Mouse (Mus musculus): Measurements from ENCODE around the gene Ostf1.
"Not testable (repeated sequence)": the region's sequence is repeated elsewhere in the genome, so short reads cannot be mapped to it uniquely, and the experiment has no call there.

The Ostf1 gene

DNA sequence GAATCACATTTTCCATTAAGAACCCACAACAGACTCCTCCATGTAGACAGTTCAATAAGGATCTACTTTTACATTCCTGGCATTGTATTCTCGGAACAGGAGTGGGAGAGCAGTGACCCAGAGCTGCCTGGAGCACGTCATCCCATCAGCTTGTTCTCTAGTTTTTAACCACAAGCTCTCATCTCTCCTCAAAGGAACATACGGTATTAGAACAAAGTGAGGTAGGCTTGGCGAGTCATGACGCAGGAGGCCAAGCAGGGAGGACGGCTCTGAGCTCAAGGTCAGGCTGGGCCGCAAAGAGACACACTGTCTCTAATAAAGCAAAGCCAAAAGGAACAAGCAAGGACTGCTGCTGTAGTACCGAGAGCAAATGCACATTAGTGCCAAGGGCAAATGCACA lies 32.6 kb downstream of the Ostf1 start:
- in situ Hi-C loops (cut with MboI) = no loop called here

DNA sequence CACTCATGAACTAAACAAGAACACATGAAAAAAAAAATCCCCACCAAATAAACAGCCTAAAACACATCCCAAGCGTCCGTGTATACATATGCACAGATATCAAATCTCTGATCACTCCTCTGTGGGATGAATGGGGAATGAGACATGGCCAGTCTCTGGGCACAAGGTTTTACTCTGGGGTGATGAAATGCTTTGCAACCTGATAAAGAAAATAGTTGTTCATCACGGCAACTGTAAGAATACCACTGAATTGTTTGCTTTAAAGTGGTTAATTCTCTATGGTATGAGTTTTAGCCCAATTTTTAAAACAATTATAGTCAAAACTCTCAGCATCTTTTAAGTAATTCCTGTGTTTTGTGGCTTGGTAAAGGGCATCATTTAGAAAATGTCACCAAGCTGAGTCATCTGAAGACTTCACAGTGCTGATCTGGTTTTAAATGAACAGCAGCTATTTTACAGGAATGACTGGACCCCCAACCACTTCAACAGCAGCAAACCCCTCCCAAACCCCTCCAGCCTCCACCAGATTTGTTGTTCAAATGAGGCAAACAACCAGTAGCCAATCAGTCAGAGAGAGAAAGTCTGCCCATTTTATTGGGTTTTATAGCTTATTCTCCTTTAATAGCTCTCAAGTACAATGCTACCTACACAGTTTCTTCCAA lies 33.2 kb downstream of the Ostf1 start:
- in situ Hi-C loops (cut with MboI) = no loop called here

DNA sequence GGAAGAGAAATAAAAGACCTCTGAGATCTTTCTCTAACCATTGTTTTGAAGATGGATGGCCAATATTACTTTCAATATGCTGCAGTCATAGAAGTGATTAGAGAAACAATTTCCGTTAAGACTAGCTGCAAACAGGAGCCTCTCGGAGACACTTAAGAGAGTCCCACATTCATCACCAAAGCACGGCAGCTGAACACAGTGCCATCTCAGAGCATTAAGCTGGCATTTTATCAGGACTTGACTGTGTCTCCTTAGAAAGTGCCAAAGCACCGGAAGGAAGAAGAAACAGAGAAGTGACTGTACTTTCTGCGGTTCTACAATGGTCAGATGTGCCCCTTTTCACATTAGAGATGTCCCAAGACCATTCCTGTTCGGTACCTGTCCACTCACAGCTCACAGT lies 33.9 kb downstream of the Ostf1 start:
- in situ Hi-C loops (cut with MboI) = no loop called here

DNA sequence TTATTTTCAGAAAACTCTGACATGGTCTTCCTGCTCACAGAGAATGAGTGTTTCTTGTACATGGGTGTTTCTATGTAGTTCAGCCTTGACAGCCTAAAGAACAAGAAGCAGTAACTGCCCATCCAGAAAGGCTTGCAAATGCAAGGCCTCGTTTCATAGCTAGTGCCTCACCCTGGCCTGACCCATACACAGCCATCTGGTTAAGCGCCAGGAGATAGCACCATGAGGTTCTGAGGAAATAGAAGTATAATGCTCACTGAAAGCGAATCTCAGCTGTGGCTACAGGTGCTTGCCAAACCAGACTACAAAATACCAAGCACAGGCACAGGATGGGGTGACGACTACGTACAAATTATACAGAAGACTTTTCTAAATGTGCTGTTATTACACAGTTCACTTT lies 34.7 kb downstream of the Ostf1 start:
- in situ Hi-C loops (cut with MboI) = no loop called here

DNA sequence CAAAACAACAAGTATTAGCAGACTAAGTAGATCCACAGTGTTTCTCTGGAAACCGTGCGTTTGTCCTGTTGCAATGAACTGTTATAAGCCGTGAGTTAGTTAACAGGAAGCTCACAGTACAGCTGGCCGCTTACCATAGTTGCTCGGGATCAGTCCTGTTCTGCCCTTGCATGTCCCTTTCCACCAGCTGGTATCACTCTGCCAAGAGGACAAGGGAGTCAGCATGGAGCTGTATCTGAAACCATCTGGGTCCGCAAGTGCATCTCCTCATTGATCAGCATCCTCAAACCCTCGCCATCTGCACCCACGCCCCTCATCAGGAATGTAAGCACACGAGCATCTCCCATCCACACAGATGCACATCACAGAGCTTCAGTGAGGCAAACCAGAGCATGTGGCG lies 37.9 kb downstream of the Ostf1 start:
- in situ Hi-C loops (cut with MboI) = no loop called here

DNA sequence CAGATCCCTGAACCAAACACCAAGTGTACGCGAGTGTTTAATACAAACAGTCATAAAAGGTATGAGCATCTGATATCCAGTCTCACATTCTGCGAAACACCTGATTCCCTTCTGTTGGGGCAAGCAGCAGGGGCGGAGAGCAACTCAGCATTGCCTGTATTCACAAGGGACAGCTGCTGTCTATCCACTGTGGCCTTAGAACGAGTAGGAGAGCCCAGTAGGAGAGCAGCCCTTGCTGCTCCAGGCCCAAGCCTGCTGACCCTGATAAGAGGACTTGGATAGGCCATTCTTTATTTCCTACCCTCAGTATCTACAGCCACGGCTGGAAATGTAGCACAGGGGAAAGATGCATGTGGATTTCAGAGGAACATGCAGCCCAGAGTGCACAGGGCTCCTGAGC lies 38.7 kb downstream of the Ostf1 start:
- in situ Hi-C loops (cut with MboI) = no loop called here

DNA sequence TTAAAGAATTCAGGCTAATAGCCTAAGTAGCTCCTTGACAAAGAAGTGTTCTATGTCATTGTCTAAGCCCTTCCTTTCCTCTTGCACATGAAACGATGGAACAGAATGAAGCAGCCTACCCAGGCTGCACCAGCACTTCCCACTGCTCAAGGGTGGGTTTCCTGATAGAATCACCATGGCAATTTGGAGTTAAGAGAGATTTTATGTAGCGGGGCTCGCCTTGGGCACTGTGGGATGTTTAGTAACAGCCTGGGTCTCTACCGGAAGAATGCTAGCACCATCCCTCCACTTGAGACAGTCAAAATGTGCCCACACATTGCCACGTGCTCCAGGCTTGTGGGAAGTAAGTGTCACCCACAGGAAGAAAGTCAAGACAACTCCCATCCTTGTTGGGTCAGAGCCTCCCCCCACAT lies 40.7 kb downstream of the Ostf1 start:
- in situ Hi-C loops (cut with MboI) = no loop called here

DNA sequence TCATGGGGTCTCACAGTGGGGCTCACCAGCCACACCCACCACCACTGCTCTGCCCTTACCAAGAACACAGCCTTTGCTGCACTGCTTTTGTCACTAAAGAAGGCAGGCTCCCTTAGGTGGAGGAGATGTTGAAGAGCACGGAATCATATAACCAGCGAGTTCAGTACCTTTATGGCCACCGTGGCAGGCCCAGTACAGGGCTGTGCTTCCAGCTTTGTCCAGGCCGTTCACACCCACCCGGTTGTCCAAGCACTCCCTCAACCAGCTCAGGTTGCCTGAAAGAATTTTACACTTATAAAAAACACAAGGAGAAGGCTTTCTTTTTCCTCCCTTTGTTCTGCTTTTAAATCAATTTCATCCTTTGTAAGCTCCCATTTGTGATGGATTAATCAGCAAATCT lies 41.4 kb downstream of the Ostf1 start:
- in situ Hi-C loops (cut with MboI) = no loop called here

DNA sequence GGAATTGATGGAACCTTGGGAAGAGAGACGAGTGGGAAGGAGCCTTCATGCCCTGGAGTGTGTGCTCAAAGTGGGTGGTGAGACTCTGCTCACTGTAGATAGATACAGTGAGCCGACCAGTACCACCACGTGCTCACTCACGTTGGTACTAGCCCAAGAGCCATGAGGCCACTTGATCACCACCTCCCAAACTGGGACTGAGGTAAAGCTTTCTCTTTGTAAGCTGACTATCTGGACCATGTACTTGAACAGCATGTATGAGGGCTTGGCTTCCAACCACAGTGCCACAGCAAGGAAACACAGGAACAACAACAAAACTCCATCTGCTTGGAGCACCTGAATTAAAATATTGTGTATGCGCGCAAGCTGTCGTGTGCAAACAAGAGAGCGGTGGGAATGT lies 42.3 kb downstream of the Ostf1 start:
- in situ Hi-C loops (cut with MboI) = no loop called here

DNA sequence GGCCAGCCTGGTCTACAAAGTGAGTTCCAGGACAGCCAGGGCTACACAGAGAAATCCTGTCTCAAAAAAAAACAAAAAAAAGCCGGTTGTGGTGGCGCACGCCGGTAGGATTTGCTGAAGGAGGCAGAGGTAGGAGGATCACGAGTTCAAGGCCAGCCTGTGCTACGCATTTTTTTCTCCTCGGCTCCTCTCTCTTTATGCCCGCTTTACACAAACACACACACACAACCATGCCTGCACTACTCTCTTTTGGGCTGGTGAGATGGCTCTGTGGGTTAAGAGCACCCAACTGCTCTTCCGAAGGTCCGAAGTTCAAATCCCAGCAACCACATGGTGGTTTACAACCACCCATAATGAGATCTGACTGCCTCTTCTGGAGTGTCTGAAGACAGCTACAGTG lies 42.8 kb downstream of the Ostf1 start:
- in situ Hi-C loops (cut with MboI) = not testable (repeated sequence)

DNA sequence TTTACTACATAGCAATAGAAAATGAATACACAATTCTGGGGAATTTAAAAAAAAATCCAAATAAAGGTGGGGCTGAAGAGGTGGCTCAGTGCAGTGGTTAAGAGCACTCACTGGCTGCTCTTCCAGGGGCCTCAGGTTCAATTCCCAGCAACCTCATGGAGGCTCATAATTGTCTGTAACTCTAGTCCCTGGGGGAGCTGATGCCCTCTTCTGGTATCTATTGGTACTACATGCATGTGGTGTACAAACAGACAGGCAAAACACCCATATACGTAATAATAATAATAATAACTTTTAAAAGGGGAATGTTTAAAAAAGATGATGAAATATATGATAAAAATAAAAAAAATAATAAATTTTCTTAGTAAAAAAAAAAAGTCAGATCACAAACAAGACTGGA lies 43.4 kb downstream of the Ostf1 start:
- in situ Hi-C loops (cut with MboI) = no loop called here

DNA sequence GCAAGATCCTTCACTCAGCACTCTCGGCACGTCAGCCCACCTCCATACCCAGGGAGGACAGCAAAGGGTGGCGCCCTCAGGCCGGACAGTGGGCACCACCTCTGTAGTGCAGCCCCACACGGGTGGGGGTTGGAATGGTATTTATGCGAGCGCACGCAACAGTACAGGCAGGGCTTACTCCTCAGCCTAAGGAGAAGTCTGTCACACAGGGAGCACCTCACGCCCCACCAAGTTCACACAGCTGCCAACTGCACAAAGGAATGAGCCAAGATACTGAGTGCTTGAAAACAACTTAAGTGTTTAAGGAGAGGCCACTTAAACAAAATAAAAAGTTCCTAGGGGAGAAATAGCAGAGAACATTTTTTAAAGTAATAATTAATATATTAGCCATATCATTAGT lies 44.5 kb downstream of the Ostf1 start:
- in situ Hi-C loops (cut with MboI) = no loop called here

DNA sequence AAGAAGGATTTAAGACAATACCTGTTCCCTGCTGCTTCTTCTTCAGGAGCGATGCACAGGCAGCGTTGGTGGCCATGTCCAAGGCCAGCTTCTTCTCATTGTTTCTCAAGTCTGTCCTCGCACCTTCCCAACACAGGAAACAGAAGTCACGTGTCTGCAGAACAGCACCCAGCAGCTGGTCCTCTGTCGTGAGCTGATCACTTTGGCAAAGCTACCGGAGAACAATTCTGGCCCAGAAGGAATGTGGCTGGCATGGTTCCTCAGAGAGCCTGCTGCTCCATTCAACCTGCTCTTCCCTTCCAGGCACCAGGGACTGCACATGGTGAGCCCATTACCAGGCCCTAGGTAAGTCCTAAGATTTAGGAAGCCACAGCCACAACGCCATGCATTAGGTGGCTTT lies 47.0 kb downstream of the Ostf1 start:
- in situ Hi-C loops (cut with MboI) = no loop called here

DNA sequence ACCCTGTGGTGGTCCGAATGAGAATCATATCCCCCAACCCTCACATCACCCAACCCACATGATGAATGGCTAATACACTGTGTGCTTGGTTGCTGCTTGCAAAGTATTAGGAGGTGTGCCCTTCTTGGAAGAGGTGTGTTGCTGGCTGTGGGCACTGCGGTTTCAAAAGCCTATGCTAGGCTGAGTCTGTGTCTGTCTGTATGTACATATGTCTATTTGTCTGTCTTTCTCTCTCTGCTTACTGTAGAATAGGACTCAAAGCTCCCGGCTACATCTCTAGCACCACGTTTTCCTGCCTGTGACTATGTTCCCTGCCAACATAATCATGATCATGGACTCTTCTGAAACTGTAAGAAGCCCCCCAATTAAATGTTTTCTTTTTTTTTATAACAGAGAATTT lies 47.9 kb downstream of the Ostf1 start:
- in situ Hi-C loops (cut with MboI) = no loop called here

DNA sequence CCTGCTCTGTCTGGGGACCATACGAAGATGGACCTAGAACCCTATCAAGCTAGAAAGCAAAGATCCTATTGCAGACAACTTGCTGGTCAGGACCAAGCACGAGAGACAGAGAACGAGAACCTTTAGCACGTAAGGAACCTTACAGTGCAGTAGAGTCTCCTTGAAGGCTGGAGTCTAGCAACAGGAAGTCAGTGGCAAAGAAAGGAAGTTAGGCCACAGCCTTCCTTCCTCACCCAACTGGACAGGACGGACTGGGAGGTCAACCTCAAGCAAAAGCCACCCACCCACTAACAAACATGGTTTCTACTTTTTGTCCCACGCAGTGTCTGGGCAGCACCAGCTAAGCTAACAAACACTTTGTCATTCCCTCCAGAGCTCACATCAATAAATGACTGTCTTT lies 48.7 kb downstream of the Ostf1 start:
- in situ Hi-C loops (cut with MboI) = no loop called here

DNA sequence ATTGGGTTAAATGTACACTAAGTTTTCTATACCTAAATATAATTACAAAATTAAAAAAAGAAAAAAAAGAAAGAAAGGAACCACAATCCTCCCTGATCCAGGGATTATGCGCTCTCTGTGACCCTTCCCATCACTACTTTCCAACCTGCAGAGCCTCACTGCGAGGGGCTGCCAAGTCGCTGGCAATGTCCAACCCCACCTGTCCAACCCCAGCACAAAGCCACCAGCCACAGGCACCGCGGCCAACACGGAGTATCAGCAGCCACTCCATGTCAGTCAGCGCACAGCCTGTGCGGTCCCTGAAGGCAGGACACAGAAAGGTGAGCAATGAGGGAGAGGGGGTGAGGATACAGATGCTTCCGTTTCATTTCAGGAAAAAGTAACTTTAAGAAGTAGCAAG lies 49.4 kb downstream of the Ostf1 start:
- in situ Hi-C loops (cut with MboI) = no loop called here

DNA sequence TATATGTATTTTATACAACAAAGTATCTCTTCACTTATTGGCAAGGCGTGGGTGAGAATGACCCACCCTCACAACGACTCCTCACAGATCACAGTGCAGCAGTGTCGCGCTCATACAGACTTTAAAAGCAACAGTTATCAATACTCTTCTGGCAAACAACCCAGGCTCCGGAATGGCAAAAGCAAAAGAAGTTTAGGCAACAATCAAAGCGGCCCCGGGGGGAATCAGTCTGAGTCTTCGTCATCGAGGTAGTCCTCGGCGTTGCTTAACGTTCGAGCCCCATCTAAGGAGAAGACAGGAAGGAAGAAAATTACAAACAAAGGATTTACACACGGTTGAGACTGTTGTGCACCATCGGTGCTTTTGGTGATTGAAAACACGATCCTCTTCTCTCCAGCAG lies 50.6 kb downstream of the Ostf1 start:
- in situ Hi-C loops (cut with MboI) = no loop called here

DNA sequence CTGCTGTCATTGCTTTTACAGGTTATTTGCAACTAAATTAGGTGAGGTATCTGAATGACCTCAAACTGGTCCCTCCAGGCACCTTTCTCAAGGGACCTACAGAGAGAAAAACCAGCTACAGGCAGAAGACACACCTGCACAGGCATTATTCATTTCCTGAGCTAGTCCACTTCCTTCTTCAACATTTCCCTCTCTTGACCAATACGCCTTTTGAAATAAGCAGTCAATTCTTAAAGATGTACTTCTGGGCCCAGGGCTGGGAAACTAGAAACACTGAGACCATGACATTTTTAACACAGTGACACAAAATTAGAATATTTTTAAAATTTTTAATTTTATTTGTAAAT lies 52.6 kb downstream of the Ostf1 start:
- in situ Hi-C loops (cut with MboI) = no loop called here

DNA sequence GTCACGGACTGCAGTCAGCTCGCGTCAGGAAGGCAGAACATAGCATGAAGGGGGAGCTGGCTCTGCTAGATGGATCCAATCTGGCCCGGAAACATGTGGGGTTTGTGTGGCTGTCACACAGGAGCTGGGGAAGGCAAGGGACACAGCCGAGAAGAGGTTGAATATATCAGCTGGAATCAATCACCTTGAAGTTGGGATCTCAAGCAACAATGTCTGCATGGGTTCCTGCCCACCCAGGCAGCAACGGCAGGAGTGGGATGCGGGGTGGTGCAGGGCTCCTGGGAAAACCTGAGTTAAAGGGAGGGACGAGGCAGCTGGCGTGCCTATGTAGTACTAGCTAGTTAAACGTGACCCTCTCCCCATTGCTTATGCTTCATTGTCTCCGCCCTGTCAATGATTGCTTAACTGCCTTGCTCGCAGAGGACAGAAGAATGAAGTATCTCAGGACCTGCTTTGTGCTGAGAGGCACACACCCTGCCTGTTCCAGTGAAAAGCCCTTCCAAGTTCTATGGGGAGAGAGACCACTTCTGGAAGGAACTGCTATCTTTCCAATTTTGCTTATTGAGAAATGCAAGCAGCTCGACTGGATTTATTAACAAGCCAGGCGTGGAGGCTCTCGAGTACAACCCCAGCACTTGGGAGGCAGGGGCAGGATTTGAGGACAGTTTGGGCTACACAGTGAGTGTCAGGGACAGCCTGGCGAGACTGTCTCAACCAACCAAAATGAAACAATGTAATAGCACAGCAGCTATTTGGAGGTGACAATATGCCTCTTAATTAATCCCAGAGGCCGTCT lies 53.2 kb downstream of the Ostf1 start:
- in situ Hi-C loops (cut with MboI) = no loop called here

DNA sequence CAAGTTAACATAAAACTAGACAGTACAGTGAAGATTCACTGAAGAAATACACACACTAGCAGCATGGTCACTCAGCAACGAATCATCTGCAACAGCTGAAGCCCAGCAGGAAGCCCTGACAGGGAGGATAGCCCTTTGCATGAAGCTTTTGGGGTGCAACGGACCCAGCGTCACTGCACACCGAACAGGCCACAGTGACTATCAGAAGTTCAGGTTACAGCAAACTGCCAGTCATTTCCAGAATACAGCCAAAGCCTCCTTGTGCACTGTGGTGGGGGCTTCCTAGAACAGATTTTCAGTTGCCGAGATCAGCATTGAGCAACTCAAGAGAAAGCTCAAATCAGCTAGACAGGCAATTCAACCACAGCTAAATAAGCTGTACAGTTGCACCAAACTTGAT lies 54.3 kb downstream of the Ostf1 start:
- in situ Hi-C loops (cut with MboI) = no loop called here

DNA sequence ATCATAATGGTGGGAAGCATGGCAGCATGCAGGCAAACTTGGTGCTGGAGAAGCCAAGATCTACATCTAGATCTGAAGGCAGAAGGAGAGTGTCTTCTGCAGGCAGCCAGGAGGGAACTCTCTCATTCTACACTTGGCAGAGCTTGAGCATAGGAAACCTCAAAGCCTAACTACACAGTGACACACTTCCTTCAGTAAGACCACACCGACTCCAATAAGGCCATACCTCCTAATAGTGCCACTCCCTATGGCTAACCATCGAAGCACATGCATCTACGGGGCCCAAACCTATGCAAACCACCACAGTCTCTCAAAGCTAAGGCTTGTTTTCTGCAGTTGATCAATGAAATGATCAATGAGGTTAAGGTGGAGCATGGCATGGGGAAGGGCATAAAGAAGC lies 55.7 kb downstream of the Ostf1 start:
- in situ Hi-C loops (cut with MboI) = no loop called here

DNA sequence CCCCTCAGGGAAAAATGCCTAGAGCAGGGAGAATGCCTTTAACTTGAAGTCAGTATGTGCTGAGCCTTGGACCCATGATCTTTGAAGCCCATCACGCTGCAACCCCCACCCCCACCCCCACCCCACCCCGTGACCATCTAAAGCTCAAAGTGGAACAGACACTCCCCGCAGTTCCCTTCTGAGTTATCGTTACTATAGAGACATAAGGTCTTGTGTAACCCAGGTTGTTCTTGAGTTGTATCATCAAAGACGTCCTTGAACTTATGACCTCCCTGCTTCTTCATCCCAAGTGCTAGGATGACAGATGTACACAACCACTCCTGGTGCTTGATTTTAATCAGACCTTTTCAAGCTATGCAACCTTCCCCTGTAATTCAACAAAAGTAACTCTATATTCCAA lies 57.7 kb downstream of the Ostf1 start:
- in situ Hi-C loops (cut with MboI) = loop anchor here (25.0 kb wide), 1 partner anchor 1437 kb away; no protein-coding TSS in a partner anchor

DNA sequence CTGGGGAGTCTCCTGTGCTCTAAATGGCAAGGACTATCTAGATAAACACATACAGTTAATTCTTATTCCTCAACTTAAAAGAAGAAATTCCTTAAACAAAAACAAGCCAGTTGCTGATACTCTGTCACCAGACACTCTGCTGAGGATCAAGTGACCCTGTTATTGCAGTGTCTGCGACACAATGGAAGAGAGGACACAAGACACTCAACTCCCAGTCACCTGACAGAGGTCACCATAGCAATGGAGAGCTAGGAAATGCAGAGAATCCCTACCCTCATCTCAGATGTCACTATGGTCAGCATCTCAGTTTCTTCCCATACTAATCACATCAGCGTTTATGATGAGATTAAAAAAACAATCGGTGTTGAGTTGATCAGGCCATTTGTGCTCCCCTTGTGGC lies 58.2 kb downstream of the Ostf1 start:
- in situ Hi-C loops (cut with MboI) = loop anchor here (25.0 kb wide), 1 partner anchor 1436 kb away; no protein-coding TSS in a partner anchor

DNA sequence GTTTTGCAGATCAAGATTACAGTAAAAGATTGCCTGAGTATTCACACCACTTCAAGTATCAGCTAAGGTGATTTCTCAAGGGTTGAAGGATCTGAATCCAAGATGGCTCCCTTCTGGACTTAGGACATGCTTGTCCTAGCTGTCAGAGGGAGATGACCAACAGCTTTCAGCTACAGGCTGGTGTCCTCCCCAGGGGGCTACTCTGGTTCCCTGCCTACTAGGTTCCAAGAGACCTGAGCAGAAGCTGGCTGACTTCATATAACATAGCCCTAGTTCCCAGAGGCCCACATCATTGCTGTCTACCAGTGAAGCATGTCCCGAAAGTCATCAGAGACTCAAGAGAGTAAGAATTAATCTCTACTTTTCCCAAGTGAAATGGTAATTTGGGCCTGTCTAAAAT lies 62.1 kb downstream of the Ostf1 start:
- in situ Hi-C loops (cut with MboI) = loop anchor here (25.0 kb wide), 1 partner anchor 1432 kb away; no protein-coding TSS in a partner anchor
